Mouse (Mus musculus): ENCODE measurements around the gene Elmo1.

GRCm38 (mm10) chr13:20311612-20312011 is 221.2 kb downstream of the Elmo1 start:
- no peak for TF ChIP-seq POLR2A (IDR thresholded peaks at IDR 0.05; ENCODE audit: extremely low read depth, insufficient read depth, low read length)
- peak; percentile 60 for TF ChIP-seq CTCF (IDR thresholded peaks at IDR 0.05; ENCODE audit: low read depth, low read length)

Measured in liver, adult 2 months (tissue).